Mouse (Mus musculus) embryonic stem cell, embryonic (primary cell): Measurements from ENCODE around the gene Cped1.

ENCODE experiments used
- CTCF ChIA-PET, 4 experiments: fragments of 300-600 bp in 2 of 4; fragments of 350-600 bp in 2 of 4; sonication (Branson Sonifier 250); formaldehyde crosslinking; loops; one replicate each; lab custom pipeline; 2022; ENCODE audit warnings: inconsistent platforms in 2 of 4; lab: Charles Lee
- POLR2A ChIA-PET, 4 experiments: fragments of 300-600 bp in 2 of 4; fragments of 350-600 bp in 2 of 4; sonication (Branson Sonifier 250); formaldehyde crosslinking; loops; one replicate each; lab custom pipeline; 2022; ENCODE audit warnings: antibody characterized with exemption in 4 of 4, inconsistent platforms in 1 of 4; lab: Charles Lee

The Cped1 gene

DNA sequence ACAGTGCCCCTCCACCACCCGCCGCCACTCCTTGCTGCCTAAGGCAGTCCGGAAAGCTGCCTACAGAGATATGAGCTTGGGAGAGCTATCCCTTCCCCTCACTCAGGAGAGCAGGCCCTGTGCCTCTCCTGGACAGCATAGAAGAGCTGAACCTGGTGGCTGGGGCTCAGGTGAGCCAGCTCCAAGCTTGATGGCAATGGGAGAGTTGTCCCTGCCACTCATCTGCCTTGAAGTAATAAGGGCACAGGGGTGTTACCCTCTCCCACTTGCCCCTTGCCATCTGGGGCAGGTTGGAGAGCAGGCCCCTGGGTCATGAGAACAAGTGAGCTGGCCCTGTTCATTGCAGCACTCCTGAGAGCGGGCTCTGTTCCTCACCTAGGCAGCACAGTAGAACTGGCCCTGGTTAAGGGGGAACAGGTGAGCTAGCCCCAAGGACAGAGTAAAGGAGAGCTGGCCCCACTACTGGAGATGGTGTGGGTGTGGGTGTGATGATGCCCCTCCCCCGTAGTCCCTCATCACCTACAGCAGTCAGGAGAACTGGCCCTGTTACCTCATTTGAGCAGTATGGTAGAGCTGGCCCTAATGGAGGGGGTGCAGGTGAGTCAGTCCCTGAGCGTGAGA lies 28.7 kb downstream of the Cped1 start:
- ChIA-PET POLR2A (interaction anchor here in 1 of 4 experiments (0.6 to 0.8 kb wide), 2 partner anchors 10 to 12 kb away, joined by 3 to 4 read pairs; no protein-coding TSS in a partner anchor), CTCF (interaction anchor here in 1 of 4 experiments (0.6 kb wide), 1 partner anchor 411 kb away, joined by 4 read pairs; no protein-coding TSS in a partner anchor)

DNA sequence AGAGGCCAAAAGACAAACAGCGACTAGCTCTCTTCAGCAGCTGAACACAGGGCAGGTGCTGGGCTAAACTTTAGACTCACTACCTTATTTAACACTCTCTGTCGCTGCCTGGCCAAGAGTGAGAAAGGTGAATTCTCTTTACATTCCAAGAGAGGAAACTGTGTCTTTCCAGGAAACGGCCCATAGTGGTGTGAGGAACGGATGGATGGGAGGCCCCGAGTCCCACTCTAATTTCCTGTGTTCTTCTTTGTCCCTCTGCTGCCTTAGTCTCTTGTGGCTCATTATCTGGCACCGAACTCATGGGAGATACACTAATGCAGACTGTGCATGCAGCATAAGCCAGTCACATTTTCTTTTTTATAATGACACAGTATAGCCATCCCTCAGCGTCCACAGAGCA lies 31.9 kb downstream of the Cped1 start:
- CTCF ChIA-PET = no interaction called here

DNA sequence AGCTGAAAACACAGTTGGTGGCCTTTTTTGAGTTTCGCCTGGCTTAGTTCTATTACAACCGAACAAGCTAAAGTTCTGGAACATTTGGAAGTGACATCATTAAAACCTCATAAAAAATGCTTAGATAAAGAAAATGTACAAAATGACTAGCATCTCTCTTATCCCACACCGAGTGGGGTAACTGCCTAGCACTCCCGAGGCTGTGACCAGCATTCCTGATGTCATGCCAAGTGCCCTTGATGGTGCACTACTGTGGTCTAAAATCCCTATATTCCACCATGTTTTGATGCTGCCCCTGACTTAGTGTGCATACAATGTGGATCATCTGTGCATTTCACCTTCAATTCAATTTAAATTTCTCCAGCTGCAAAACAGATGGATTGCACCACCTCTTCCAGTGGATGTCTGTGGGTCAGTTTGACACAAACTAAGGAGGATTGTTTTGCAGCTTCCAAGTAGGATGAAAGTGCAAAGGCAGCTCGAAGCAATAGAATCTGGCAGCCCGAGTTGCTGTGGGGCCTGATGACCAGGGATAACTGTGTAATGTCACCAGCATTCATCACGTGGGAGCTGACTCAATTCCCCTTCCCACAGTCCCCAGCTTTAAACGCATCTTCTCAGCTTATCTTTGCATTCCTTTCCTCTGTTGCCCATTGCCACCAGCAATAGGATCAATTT lies 33.2 kb downstream of the Cped1 start:
- POLR2A ChIA-PET = no interaction called here
- CTCF ChIA-PET = no interaction called here

More for the DNA sequence above, 31.9 kb downstream of the Cped1 start:
- POLR2A ChIA-PET = no interaction called here

DNA sequence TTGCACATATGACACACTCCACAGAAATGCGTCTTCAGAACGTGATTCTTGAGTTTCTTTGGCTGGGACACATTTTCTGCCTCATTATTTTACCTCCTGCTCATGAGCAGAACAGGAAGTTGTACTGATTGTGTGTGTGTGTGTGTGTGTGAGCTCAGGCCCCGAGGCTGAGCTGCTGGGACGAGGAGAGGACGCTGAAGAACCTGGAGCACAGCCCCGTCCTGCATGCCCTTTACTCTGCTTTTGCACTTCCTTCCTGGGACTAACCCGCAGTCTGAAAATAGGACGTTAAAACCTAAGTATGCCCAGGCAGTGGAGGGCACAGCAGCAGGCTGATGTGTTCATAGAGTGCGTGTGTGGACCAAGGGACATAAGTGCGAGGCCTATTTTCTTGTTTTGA lies 33.9 kb downstream of the Cped1 start:
- POLR2A ChIA-PET = interaction anchor here in 1 of 4 experiments (0.7 kb wide), 1 partner anchor 71 kb away, joined by 3 read pairs; no protein-coding TSS in a partner anchor
- CTCF ChIA-PET = interaction anchor here in 1 of 4 experiments (0.7 kb wide), 1 partner anchor 342 kb away, joined by 6 read pairs; no protein-coding TSS in a partner anchor

DNA sequence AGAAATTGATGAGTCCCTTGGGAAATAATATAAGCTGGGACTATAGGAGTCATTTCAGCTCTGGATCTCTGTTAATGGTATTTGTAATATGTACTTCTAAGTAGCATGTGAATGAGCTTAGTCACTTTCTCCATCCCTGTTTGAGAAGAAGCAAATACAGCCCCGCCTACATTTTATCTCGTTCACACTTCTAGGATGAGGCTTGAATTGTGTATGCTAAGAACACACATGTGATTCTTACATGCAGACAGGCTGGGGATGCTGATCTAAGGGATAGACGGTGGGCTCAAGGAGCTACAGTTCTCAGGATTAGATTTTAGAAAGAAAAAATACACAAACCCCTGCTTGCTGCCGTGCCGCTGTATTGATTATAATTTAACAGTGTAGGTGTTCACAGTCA lies 35.0 kb downstream of the Cped1 start:
- CTCF ChIA-PET = no interaction called here

DNA sequence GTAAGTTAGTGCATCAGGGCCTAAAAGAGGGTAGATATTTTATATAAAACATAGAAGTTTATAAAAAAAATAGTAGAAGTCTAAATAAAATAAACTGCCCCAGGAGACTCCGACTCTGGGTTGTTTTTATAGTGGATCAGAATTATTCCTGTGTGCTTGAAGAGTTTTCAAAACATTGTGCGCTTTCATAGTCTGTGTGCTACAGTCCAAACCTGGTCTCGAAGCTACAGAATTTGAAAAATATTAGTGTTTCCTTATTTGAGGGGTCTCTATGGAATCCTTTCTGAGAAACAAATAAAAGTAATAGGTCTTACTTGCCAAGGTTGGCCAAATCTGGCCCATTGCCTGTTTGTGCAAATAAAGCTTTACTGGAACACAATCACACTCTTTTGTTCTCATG lies 35.6 kb downstream of the Cped1 start:
- ChIA-PET POLR2A (interaction anchor here in 1 of 4 experiments (0.6 kb wide), 1 partner anchor 18 kb away, joined by 3 read pairs; no protein-coding TSS in a partner anchor), CTCF (no interaction called here)

More for the DNA sequence above, 35.0 kb downstream of the Cped1 start:
- POLR2A ChIA-PET = interaction anchor here in 1 of 4 experiments (0.6 kb wide), 1 partner anchor 18 kb away, joined by 3 read pairs; no protein-coding TSS in a partner anchor

DNA sequence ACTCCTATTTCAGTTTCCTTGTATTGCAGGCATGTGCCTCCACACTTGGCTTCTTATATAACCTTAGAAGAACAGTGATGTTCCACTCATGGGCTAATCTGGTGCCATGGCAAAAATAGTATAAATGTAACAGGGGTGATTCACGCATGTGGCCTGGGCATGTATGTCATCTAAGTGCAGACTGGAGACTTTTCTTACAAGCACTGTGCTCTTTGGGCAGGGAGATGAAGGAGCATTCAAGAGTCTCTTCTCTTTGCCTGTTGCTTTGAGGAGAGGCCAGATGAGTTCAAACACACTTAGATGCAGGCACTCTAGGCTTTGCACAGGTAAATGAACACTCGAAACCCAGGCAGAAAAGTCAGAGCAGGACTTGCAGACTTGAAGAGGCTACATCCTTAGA lies 38.5 kb downstream of the Cped1 start:
- ChIA-PET CTCF (no interaction called here), POLR2A (no interaction called here)

DNA sequence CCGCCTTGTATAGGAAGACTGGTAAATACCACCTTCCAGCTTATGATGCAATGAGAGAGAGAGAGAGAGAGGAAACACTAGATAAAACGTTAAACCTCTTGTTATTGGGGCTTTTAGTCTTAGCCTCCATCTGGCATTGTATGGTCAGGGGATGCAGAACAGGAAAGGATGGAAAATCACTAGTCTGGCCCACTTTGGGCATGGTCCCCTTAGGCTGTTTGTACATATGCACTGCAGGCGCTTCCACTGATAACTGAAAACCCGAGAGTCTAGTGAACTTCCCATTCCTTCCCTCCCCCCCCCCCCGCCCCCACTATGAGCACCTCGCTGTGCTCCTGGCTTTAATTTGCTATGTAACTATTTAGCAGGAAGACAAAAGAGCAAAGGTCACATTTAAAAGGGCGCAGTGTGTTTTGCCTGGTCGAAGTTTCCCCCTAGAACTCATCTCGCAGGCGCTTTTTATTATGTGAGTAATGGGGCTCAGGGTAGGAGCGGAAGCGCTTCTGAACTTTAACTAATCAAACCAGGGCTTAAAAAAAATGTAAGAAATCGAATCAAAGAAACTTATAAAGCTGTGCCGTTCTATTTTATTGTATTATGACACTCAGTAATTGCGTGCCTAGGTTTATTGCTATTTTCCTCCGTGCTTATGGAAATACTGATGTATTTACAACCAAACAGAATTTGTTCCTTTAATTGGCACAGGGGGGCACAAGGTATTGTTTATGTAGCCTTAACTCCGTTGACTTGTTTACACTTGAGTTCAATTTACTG lies 40.1 kb downstream of the Cped1 start:
- ChIA-PET POLR2A (interaction anchor here in 1 of 4 experiments (1.0 kb wide), 1 partner anchor 73 kb away, joined by 3 read pairs; no protein-coding TSS in a partner anchor), CTCF (interaction anchor here in 1 of 4 experiments (0.7 kb wide), 1 partner anchor 41 kb away, joined by 4 read pairs; no protein-coding TSS in a partner anchor)

DNA sequence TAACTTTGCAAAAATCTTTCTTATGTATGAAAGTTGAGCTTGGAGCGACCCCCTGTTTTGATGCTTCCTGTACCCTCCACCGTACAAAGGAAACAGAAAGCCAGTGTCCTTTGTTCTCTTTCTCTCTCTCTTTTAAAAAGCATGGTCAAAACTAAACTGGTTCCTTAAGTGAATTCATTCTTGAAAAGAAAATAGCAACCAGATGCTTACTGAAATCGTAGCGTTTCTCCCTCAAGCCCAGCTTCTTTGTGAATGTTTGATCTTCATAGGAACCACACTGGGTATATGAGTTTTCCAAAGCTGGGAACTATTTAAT lies 40.6 kb downstream of the Cped1 start:
- POLR2A ChIA-PET = interaction anchor here in 1 of 4 experiments (1.0 kb wide), 1 partner anchor 74 kb away, joined by 3 read pairs; no protein-coding TSS in a partner anchor

DNA sequence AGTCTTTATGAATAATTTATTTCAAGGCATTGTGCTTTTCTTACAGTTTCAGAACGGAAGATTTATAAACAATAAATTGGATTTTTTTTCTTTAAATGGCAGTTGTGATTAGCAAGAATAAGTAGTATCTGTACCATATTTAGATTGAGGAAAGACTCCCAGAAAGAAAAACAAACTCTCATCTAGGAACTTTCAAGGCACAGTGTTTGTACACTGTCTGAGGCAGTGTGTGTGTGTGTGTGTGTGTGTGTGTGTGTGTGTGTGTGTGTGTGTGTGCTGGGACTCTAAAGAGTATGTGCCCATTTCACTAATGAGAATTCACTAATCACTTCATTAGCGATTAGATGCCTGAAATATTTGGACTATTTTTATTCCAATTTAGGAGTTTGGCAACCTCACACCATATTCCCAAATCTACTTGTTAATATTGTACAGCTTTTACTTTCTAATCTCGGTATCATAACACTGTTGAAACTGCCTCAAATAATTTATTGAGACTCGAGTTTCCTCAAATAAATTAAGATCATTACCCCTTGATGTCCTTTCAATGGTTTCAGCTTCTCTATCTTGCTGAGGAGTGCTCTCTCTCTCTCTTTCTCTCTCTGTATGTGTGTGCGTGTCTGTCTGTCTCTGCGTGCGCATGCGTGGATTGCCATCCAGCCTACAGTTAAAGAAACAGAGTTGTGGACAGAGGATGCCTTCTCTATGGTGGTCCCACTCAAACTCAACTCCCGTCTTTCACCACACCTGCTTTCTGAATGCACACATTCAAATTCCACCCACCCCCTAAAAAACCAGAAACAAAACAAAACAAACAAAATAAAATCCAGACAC lies 41.3 kb downstream of the Cped1 start:
- CTCF ChIA-PET = interaction anchor here in 1 of 4 experiments (0.7 kb wide), 1 partner anchor 232 kb away, joined by 5 read pairs; no protein-coding TSS in a partner anchor

More for the DNA sequence above, 40.6 kb downstream of the Cped1 start:
- CTCF ChIA-PET = no interaction called here

DNA sequence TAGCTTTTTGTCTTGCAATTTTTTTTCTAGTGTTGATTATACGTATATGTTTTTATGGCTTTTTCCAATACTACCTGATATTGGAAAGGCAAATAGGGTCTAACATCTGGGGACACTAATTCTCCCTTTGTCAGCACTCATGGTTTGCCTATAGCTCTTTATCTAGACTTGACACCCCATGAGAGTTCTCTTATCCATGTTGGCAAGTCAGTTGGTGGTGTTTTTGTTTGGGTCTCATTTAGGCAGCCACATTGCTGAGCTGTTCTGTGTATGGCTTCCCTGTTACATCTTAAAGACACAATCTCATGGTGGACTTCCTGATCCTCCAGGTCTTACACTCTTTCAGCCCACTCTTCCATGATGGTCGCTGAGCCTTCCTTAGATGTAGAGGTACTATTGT lies 42.1 kb downstream of the Cped1 start:
- POLR2A ChIA-PET = interaction anchor here in 1 of 4 experiments (1.3 kb wide), 1 partner anchor 26 kb away, joined by 3 read pairs; no protein-coding TSS in a partner anchor
- CTCF ChIA-PET = no interaction called here

More for the DNA sequence above, 41.3 kb downstream of the Cped1 start:
- POLR2A ChIA-PET = interaction anchor here in 1 of 4 experiments (1.0 to 1.3 kb wide), 2 partner anchors 25 to 74 kb away, joined by 3 read pairs; no protein-coding TSS in a partner anchor

DNA sequence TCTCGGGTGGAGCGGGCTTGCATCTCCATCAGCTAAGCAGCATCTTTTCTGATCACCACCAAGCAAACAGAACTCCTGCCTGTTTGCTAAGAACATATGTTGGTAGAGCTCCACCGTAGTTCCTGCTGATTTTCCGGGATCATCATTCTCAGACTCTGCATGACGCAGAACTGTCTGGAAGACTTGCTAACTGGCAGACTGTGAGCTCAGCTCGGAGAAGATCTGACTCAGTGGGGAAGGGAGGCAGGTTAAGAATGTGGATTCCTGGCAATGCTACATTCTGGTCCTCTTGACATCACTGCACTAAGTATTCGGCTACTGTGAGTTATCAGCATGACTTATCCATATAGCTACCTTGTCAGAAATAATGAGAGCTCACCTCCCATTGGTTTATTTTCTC lies 44.7 kb downstream of the Cped1 start:
- CTCF ChIA-PET = no interaction called here

DNA sequence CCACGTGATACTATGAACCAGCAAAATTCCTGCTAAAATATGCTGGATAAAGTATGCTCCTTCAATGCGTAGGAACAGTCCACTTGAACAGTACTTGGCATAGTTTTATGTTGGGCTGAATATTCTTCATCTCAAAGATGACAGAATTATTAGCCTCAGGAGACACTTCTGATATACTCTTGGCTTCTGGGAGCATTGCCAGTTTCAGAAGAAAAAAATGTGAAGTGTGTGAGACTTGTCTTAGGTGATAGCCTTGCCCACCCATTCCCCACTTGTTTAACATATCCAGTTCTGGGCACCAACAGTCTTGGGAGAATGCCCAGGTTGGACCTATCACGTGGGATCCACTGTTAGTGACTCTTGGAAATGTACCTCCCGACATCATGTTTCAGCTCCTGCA lies 47.5 kb downstream of the Cped1 start:
- CTCF ChIA-PET = no interaction called here
- POLR2A ChIA-PET = no interaction called here

More for the DNA sequence above, 44.7 kb downstream of the Cped1 start:
- POLR2A ChIA-PET = no interaction called here

DNA sequence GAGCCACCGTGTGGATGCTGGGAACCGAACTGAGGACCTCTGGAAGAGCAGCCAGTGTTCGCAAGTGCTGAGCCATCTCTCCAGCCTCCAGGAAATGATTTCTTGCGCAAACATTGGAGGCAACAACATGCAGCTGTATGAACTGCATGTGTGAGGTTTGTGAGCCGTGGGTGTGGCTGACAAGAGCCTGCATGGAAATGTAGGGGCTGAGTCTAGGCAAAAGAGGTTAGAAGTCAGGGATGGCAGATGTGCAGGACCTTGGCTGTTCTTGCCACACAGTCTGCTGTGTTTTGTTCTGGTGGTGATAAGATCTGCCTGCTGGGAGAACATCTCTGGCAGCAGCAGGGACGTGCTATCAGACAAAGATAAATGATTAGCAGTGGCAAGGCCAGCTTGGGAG lies 49.7 kb downstream of the Cped1 start:
- CTCF ChIA-PET = no interaction called here
- POLR2A ChIA-PET = no interaction called here

DNA sequence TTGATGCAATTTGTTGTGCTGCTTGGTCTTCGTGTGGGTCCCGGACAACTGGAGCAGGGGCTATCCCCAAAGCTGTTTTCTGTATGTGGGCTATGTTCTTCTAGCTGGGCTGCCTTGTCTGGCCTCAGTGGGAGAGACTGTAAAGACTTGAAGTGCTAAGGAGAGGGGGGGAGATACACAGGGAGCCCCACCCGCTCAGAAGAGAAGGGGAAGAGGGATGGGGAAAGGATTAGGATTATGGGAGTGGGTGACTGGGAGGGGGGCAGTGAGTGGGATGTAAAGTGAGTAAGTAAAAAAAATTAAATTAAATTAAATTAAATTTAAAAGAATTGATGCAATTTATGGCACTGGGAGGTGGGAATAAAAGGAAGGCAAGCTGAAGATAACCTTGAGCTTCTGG lies 50.2 kb downstream of the Cped1 start:
- ChIA-PET CTCF (no interaction called here), POLR2A (no interaction called here)

DNA sequence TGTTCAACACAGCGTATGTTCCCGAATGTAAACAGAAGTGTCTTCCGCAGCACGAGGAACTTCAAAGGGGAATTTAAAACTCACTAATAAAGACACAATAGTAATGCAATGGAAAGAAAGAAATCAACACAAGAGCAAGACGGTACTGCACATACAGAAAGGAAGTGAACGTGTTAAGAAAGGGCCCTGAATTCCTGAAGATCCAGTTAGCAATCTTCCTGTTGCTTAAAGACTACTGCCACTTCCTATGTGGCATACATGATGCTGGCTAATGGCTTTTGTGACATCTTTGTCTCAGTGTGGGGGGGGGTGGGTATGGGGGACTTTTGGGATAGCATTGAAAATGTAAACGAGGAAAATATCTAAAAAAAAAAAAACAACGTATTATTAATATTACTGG lies 50.7 kb downstream of the Cped1 start:
- ChIA-PET POLR2A (no interaction called here), CTCF (no interaction called here)

DNA sequence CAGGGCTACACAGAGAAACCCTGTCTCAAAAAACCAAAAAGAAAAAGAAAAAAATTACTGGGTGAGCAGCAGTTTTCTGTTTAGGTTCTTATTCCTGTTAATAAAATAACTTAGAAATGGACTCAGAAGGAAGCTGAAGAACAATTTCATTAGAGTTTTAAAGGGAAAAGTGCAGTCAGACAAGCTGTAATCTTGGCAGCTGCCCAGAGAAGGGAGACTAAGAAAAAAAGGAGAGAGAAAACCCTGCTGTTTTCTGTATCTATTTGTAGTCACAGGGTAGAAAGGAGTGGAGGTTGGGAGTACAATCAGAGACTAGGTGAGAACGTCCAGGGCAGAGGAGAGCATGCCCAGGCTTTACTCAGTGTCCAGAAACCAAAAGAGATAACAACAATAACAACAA lies 51.2 kb downstream of the Cped1 start:
- CTCF ChIA-PET = no interaction called here

DNA sequence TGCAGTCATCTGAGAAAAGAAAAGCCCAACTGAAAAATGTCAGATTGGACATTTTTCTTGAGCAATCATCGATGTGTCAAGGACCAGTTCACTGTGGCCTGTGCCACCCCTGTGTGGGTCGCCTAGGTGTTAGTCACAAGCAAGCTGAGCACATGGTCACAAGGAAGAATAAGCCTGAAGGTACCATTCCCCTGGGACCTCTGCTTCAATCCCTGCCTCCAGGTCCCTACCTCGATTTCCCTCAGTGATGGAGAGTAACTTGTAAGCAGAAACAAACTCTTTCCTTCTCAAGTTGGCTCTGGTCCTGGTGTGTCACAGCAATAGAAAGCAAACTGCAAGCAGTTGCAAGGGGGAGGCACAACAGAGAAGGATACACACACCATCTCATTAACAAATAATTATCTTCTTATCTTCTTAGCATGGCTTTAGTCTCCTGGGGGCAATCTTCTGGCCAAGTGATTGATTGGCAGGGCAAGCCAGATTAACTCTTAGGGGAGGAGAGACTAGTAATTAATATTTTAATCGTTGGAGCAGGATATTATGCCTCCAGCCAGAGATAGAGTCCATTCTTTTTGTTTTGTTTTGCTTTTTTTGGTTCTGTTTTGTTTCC lies 51.8 kb downstream of the Cped1 start:
- POLR2A ChIA-PET = no interaction called here
- CTCF ChIA-PET = no interaction called here

More for the DNA sequence above, 51.2 kb downstream of the Cped1 start:
- POLR2A ChIA-PET = no interaction called here
